Mouse (Mus musculus): ENCODE data around the gene Eef1g. TPM values are rescaled to one million over a fixed set of nuclear protein-coding genes. Genes with fewer than 3 reads are reported as not detected.
A peak's percentile ranks its signal among the peaks of the same experiment; 100 is the strongest.

Gene Eef1g
- polyA plus RNA-seq (2012; ENCODE audit: insufficient read depth, insufficient read length, missing spikeins) = 220 and 226 TPM in 2 replicates

DNA sequence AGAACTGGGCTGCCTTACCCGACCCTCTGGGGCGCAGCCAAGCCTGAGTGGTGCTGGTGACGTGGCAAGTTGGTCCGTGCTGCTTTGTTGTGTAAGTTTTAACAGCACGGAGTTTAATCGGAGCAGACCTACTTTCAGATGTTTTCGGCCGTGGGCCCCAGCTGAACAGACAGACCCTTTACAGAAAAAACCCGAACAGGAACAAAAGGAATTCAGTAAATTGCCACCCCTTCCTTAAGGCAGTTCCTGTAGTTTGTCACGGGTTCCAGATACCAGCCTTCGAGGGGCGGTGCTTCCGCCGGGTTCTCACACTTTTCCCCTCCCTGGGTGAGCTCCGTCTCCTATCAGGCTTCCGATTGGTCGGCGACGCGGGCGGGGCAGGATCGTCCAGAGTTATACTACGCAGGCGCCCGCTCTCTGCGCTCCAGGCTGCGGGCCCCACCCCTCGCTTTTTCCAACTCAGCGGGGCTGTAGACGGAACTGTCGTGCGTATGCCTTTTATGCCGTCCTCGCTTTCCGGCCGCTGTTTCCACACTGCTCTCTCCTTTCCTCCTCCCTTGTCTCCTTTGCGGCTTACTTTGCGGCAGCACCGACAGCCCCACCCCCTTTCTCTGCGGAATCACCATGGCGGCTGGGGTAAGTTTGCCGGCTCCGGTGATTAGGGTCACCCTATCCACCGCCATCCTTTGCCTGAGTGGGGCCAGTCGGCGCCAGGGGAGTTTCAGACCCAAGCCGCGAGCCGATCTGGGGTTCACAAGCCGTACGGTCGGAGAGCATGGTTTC lies at the start of gene Eef1g:
Gene Eef1g (plus strand): TSS at position 452 of the 783 bp plus-strand sequence.
- peak within 1 kb of the TSS; percentile 92 for H3K27ac ChIP-seq (ENCODE audit: insufficient read depth, low read depth, low read length)
- H3K4me3 ChIP-seq (ENCODE audit: insufficient read depth, low read length) = peak within 1 kb of the TSS; percentile 93
- H3K4me1 ChIP-seq (ENCODE audit: control insufficient read depth, insufficient read depth, low read length) = peaks cover 12% of the 10 kb centered on the region
- TF ChIP-seq CTCF (IDR thresholded peaks at IDR 0.05; ENCODE audit: low read depth, low read length) = no peak
- no peak for TF ChIP-seq POLR2A (IDR thresholded peaks at IDR 0.05; ENCODE audit: borderline replicate concordance, low read depth, low read length)

- TF ChIP-seq POLR2A (IDR thresholded peaks at IDR 0.05; ENCODE audit: borderline replicate concordance, low read depth, low read length) (no peak), CTCF (IDR thresholded peaks at IDR 0.05; ENCODE audit: low read depth, low read length) (no peak)
- H3K27ac ChIP-seq (ENCODE audit: insufficient read depth, low read depth, low read length) = no peak overlapping the region
- H3K4me1 ChIP-seq (ENCODE audit: control insufficient read depth, insufficient read depth, low read length) = peaks cover 15% of the 10 kb centered on the region
- no peak overlapping the region for H3K4me3 ChIP-seq (ENCODE audit: insufficient read depth, low read length)
Measured at GRCm38 (mm10) chr19:8919000-8919399, 47.8 kb upstream of the Eef1g start.

- no peak for TF ChIP-seq CTCF (IDR thresholded peaks at IDR 0.05; ENCODE audit: low read depth, low read length)
- no peak for TF ChIP-seq POLR2A (IDR thresholded peaks at IDR 0.05; ENCODE audit: borderline replicate concordance, low read depth, low read length)
- Histone ChIP-seq H3K4me1 (ENCODE audit: control insufficient read depth, insufficient read depth, low read length) (peaks cover 15% of the 10 kb centered on the region), H3K4me3 (ENCODE audit: insufficient read depth, low read length) (peak overlapping the region; percentile 36; the same call in 1 of the 2 replicates), H3K27ac (ENCODE audit: insufficient read depth, low read depth, low read length) (peak overlapping the region; percentile 66; the same call in 1 of the 2 replicates)
Measured at GRCm38 (mm10) chr19:8919684-8920072, 47.2 kb upstream of the Eef1g start.

GRCm38 (mm10) chr19:8920073-8920736 lies 46.6 kb upstream of the Eef1g start, which contains the start of gene B3gat3:
TSS of gene B3gat3 (plus strand) at chr19:8920374.
- Histone ChIP-seq H3K4me3 (ENCODE audit: insufficient read depth, low read length) (peak within 1 kb of the TSS; percentile 67), H3K27ac (ENCODE audit: insufficient read depth, low read depth, low read length) (peak within 1 kb of the TSS; percentile 68), H3K4me1 (ENCODE audit: control insufficient read depth, insufficient read depth, low read length) (peaks cover 15% of the 10 kb centered on the region)
- TF ChIP-seq CTCF (IDR thresholded peaks at IDR 0.05; ENCODE audit: low read depth, low read length) (no peak), POLR2A (IDR thresholded peaks at IDR 0.05; ENCODE audit: borderline replicate concordance, low read depth, low read length) (no peak)

DNA sequence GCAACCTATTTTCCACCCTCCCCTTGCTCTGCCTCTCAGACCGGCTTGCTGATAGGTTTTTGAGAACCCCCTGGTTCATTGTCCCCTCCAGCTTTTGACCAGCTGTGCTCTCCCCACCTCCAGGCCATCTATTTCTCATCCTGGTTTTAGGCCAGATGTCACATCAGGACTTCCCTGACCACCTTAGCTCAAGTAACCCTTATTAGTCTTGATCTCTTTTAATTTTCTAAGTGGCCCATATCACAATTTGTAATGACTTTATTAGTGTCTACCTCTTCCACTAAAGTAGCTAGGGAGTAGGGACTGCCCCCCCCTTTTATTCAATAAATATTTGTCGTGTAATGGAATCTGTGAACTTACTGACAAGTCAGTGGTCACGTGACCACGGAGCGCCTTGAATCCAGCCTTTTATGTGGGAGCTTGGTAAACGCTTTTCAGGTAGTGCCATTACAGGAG lies 46.0 kb upstream of the Eef1g start:
- peak overlapping the region; percentile 67 for H3K4me3 ChIP-seq (ENCODE audit: insufficient read depth, low read length)
- peak overlapping the region; percentile 68 for H3K27ac ChIP-seq (ENCODE audit: insufficient read depth, low read depth, low read length)
- TF ChIP-seq CTCF (IDR thresholded peaks at IDR 0.05; ENCODE audit: low read depth, low read length) (no peak), POLR2A (IDR thresholded peaks at IDR 0.05; ENCODE audit: borderline replicate concordance, low read depth, low read length) (no peak; the same call in 1 of the 2 replicates)
- H3K4me1 ChIP-seq (ENCODE audit: control insufficient read depth, insufficient read depth, low read length) = peaks cover 15% of the 10 kb centered on the region

GRCm38 (mm10) chr19:8921741-8922140 lies 45.1 kb upstream of the Eef1g start:
- Histone ChIP-seq H3K4me3 (ENCODE audit: insufficient read depth, low read length) (no peak overlapping the region), H3K4me1 (ENCODE audit: control insufficient read depth, insufficient read depth, low read length) (peaks cover 15% of the 10 kb centered on the region), H3K27ac (ENCODE audit: insufficient read depth, low read depth, low read length) (no peak overlapping the region)
- TF ChIP-seq POLR2A (IDR thresholded peaks at IDR 0.05; ENCODE audit: borderline replicate concordance, low read depth, low read length) (no peak), CTCF (IDR thresholded peaks at IDR 0.05; ENCODE audit: low read depth, low read length) (no peak)

GRCm38 (mm10) chr19:8926766-8927165 lies 40.1 kb upstream of the Eef1g start:
- TF ChIP-seq POLR2A (IDR thresholded peaks at IDR 0.05; ENCODE audit: borderline replicate concordance, low read depth, low read length) (no peak), CTCF (IDR thresholded peaks at IDR 0.05; ENCODE audit: low read depth, low read length) (no peak)
- H3K27ac ChIP-seq (ENCODE audit: insufficient read depth, low read depth, low read length) = no peak overlapping the region
- H3K4me3 ChIP-seq (ENCODE audit: insufficient read depth, low read length) = no peak overlapping the region
- H3K4me1 ChIP-seq (ENCODE audit: control insufficient read depth, insufficient read depth, low read length) = peaks cover 13% of the 10 kb centered on the region

DNA sequence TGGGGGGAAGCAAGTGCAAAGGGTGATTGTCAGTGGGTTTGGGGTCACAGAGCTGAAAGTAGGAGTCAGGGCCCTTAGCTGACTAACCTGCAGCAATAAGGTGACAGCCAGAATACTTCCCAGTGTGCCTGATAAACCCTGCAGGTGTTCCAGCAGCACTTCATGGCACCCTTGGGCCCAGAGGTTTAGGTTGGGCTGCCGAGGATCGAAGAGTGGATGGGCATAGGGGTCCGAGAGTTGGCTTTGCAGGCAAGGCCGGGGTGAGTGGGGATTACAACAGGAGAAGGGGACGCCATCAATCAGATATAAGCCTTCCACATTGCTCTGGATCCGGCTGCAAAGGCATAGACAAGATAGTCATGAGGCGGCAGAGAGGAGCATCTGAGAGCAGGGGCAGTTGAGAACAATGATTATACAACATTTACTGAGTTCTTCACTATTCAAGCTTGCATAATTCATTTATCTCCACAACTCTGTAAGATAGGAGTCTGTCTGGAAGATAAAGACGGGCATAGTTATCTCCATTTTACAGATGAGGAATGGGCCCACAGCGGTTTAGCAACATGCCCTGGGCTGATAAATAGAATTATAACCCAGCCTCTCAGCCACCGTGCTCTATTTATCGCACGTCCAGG lies 38.8 kb upstream of the Eef1g start:
- no peak overlapping the region for H3K4me3 ChIP-seq (ENCODE audit: insufficient read depth, low read length)
- peaks cover 6% of the 10 kb centered on the region for H3K4me1 ChIP-seq (ENCODE audit: control insufficient read depth, insufficient read depth, low read length)
- no peak overlapping the region for H3K27ac ChIP-seq (ENCODE audit: insufficient read depth, low read depth, low read length)
- TF ChIP-seq CTCF (IDR thresholded peaks at IDR 0.05; ENCODE audit: low read depth, low read length) (no peak), POLR2A (IDR thresholded peaks at IDR 0.05; ENCODE audit: borderline replicate concordance, low read depth, low read length) (no peak)

DNA sequence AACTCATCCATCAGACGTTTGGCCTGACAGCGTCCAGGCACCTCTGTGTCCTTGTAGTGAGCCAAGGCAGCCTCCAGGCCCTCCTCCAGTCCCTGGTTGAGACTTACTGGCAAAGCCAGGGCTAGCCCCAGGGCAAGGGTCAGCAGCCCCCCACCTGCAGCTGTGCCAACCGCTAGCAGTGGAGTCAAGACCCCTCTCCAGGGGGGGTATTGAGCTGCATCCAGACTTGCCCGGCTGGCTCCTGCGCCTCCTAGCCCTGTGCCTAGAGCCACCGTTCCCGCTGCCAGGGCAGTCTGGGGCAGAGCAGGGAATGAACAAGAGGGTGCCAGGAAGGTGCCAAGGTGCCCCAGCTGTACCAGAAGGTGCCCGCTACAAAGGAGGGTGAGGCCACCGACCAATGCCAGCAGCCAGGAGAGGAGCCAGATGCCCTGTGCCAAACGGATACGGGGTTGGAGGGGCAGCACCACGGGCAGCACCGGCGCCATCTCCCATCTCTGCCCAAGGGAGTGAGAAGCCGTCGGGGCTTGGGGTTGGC lies 38.1 kb upstream of the Eef1g start:
- no peak overlapping the region for H3K27ac ChIP-seq (ENCODE audit: insufficient read depth, low read depth, low read length)
- TF ChIP-seq POLR2A (IDR thresholded peaks at IDR 0.05; ENCODE audit: borderline replicate concordance, low read depth, low read length) (no peak), CTCF (IDR thresholded peaks at IDR 0.05; ENCODE audit: low read depth, low read length) (no peak)
- peak overlapping the region; percentile 79; the same call in 1 of the 2 replicates for H3K4me3 ChIP-seq (ENCODE audit: insufficient read depth, low read length)
- peaks cover 6% of the 10 kb centered on the region for H3K4me1 ChIP-seq (ENCODE audit: control insufficient read depth, insufficient read depth, low read length)

Measured in bone marrow macrophage, adult 2 months (primary cell).